Mouse (Mus musculus): ENCODE measurements around the gene Gm21976. TPM values are rescaled to one million over a fixed set of nuclear protein-coding genes. Genes with fewer than 3 reads are reported as not detected.
A peak's percentile ranks its signal among the peaks of the same experiment; 100 is the strongest.

Gm21976 gene
- not detected in 2 replicates for polyA plus RNA-seq (2016; fragmentation: Nextera tagmentation; extraction: Ambion mirVana)

- Histone ChIP-seq H3K4me1 (no peaks in the 10 kb centered on the region), H3K27ac (no peak within 1 kb of the TSS), H3K9me3 (replicated peaks) (no peaks in the 10 kb centered on the region), H3K36me3 (peaks cover 12% of the 10 kb centered on the region), H3K27me3 (no peaks in the 10 kb centered on the region), H3K9ac (no peak within 1 kb of the TSS), H3K4me2 (replicated peaks) (no peak within 1 kb of the TSS), H3K4me3 (no peak within 1 kb of the TSS)
- ATAC-seq (ENCODE audit: low FRiP score), result no peak
- 90% methylated on average over 5 of the region's 5 CpGs for WGBS
Observed at GRCm38 (mm10) chr13:98279686-98280085, at the start of gene Gm21976. Gm21976 (plus strand) TSS chr13:98279887.

DNA sequence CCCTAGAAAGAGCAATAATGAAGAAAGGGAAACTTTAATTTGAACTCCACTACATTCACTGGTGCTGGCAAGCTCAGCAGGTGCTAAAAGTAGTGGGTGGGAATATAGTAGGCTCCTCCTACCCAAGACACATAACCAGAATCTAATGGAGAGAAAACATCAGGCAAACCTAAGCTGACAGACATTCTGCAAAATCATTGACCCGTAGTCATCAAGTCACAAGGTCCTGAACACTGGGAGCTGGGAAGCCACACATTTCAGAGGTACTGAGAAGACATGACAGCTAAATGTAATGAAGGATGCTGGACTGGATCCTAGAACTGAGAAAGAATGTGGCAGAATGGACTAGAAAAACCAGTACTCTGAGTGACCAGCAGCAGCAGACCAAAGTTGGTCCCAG lies 49.2 kb upstream of the Gm21976 start:
- H3K4me3 ChIP-seq, result no peak overlapping the region
- no peak for ATAC-seq (ENCODE audit: low FRiP score)
- H3K27me3 ChIP-seq, result no peaks in the 10 kb centered on the region
- H3K36me3 ChIP-seq, result no peaks in the 10 kb centered on the region
- H3K9ac ChIP-seq, result no peak overlapping the region
- H3K4me1 ChIP-seq, result no peaks in the 10 kb centered on the region
- WGBS, result 88% methylated on average over 1 of the region's 1 CpGs
- H3K27ac ChIP-seq, result no peak overlapping the region
- H3K4me2 ChIP-seq (replicated peaks), result no peak overlapping the region
- no peaks in the 10 kb centered on the region for H3K9me3 ChIP-seq (replicated peaks)

DNA sequence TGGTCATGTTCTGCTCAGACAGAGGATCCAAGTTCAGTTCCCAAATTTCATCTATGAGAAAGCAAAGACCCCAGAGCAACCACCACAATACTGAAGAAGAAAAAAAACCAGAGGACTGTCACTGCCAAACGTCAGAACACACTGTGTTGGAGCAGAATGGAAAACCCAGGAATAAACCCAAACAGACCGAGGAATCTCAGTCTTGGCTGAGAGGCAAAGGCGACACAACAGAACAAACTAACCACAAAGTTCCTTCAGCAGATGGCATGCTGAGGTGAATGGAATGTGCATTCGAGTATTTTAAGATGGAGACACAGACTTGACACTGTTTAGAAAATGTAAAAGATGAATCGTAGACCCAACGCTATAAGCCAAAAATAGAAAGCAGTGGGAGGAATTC lies 44.2 kb upstream of the Gm21976 start:
- H3K9me3 ChIP-seq (replicated peaks), result no peaks in the 10 kb centered on the region
- no peak for ATAC-seq (ENCODE audit: low FRiP score)
- H3K4me1 ChIP-seq, result no peaks in the 10 kb centered on the region
- no peak overlapping the region for H3K4me2 ChIP-seq (replicated peaks)
- no peak overlapping the region for H3K27ac ChIP-seq
- 0 out of 2 replicates have a peak, but pooled peaks cover 2% of the 10 kb centered on the region for H3K27me3 ChIP-seq
- no peaks in the 10 kb centered on the region for H3K36me3 ChIP-seq
- no peak overlapping the region for H3K4me3 ChIP-seq
- H3K9ac ChIP-seq, result no peak overlapping the region
- 80% methylated on average over 6 of the region's 6 CpGs for WGBS

GRCm38 (mm10) chr13:98239978-98240641 lies 39.6 kb upstream of the Gm21976 start:
- H3K27me3 ChIP-seq, result 0 out of 2 replicates have a peak, but pooled peaks cover 2% of the 10 kb centered on the region
- 21% methylated on average over 12 of the region's 12 CpGs for WGBS
- ATAC-seq (ENCODE audit: low FRiP score), result no peak

GRCm38 (mm10) chr13:98241531-98242282 lies 38.0 kb upstream of the Gm21976 start:
- Histone ChIP-seq H3K27ac (no peak overlapping the region), H3K4me1 (peaks cover 9% of the 10 kb centered on the region; the same call in 1 of the 2 replicates), H3K4me3 (no peak overlapping the region), H3K9me3 (replicated peaks) (no peaks in the 10 kb centered on the region), H3K36me3 (no peaks in the 10 kb centered on the region), H3K27me3 (0 out of 2 replicates have a peak, but pooled peaks cover 2% of the 10 kb centered on the region), H3K4me2 (replicated peaks) (no peak overlapping the region), H3K9ac (no peak overlapping the region)
- no peak for ATAC-seq (ENCODE audit: low FRiP score)
- 75% methylated on average over 9 of the region's 9 CpGs for WGBS

More at GRCm38 (mm10) chr13:98239978-98240641, 39.6 kb upstream of the Gm21976 start:
- Histone ChIP-seq H3K4me2 (replicated peaks) (no peak overlapping the region), H3K9ac (no peak overlapping the region), H3K36me3 (no peaks in the 10 kb centered on the region), H3K9me3 (replicated peaks) (no peaks in the 10 kb centered on the region), H3K4me1 (0 out of 2 replicates have a peak, but pooled peaks cover 5% of the 10 kb centered on the region), H3K27ac (no peak overlapping the region), H3K4me3 (no peak overlapping the region)

DNA sequence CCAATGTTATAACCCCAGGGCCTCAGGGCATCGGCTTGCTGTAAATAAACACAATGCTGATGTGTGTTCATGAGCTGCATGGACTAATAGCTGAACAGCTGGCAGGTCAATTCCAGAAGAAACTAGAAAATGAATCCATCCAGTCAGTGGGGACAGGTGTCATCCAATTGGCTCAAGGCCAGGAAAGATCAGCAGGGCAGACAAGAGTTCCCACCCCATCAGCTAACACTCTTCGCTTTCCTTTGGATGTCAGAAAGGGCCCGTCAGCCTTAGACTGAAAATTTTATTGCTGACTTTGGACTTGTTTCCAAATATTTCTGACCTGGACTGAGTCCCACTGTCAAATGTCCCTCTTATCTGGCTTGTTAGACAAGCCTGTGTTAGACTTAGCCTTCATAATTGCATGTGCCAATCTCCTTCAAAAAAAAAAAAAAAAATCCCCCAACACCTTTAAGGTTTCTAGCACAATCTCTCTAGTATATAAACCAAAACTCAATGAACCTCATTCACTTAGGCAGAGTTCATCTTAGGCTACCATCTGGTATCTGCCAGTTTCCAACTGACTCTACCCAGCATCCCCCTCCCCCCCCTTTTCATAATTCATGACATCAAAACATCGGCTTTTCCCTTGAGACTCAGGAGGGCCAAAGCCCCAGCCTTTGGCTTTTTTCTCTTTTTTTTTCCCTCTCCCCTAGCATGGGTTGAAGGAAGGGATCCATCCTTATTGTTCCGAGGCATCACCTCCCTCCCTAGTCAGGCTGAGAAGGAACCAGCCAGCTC lies 34.9 kb upstream of the Gm21976 start:
- Histone ChIP-seq H3K4me3 (no peak overlapping the region), H3K4me1 (peaks cover 9% of the 10 kb centered on the region; the same call in 1 of the 2 replicates), H3K27me3 (no peaks in the 10 kb centered on the region), H3K9ac (no peak overlapping the region), H3K27ac (no peak overlapping the region), H3K36me3 (peaks cover 23% of the 10 kb centered on the region), H3K4me2 (replicated peaks) (no peak overlapping the region), H3K9me3 (replicated peaks) (no peaks in the 10 kb centered on the region)
- ATAC-seq (ENCODE audit: low FRiP score), result no peak
- 68% methylated on average over 5 of the region's 5 CpGs for WGBS

DNA sequence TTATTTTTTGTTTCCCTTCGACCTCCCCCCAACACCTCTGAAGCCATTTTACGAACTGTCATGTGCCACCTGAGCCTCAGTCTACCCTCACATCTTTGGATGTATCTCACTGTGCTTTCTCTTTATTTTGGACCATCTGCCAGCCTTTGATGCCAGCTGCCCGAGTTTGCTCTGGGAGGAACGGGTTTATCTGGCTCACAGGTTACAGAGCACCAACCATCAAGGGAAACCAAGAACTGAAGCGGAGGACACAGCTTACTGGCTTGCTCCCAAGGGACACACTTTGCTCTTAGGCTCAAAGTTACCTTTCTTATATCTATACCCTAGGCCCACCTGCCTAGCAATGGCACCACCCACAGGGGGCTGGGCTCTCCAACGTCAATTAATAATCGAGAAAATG lies 34.3 kb upstream of the Gm21976 start:
- no peak overlapping the region for H3K9ac ChIP-seq
- 64% methylated on average over 7 of the region's 7 CpGs for WGBS
- H3K27ac ChIP-seq, result no peak overlapping the region
- ATAC-seq (ENCODE audit: low FRiP score), result no peak
- H3K36me3 ChIP-seq, result peaks cover 29% of the 10 kb centered on the region
- H3K4me2 ChIP-seq (replicated peaks), result no peak overlapping the region
- peaks cover 9% of the 10 kb centered on the region; the same call in 1 of the 2 replicates for H3K4me1 ChIP-seq
- H3K27me3 ChIP-seq, result no peaks in the 10 kb centered on the region
- no peaks in the 10 kb centered on the region for H3K9me3 ChIP-seq (replicated peaks)
- no peak overlapping the region for H3K4me3 ChIP-seq

DNA sequence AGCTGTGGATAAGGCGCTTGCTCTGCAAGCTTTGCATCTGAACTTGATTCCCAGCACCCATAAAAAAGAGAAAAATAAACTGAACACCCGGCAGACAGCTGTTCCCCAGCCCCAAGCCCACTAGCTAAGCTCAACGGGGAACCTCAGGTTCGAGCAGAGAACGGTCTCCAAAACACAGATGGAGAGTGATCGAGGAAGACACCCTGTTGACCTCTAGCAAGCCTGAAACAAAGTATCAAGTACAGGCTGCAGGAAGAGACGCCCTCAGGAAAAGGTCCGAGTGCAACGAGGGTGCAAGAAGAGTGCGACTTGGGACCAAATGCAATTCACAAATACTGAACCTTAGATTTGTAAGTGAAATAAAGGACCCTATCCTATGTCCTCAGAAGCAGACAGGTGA lies 30.1 kb upstream of the Gm21976 start:
- no peak overlapping the region for H3K4me3 ChIP-seq
- ATAC-seq (ENCODE audit: low FRiP score), result no peak
- no peak overlapping the region for H3K4me2 ChIP-seq (replicated peaks)
- no peak overlapping the region for H3K9ac ChIP-seq
- WGBS, result 91% methylated on average over 10 of the region's 10 CpGs
- H3K27me3 ChIP-seq, result no peaks in the 10 kb centered on the region
- H3K4me1 ChIP-seq, result peaks cover 6% of the 10 kb centered on the region; the same call in 1 of the 2 replicates
- H3K9me3 ChIP-seq (replicated peaks), result no peaks in the 10 kb centered on the region
- no peak overlapping the region for H3K27ac ChIP-seq
- peaks cover 62% of the 10 kb centered on the region for H3K36me3 ChIP-seq

DNA sequence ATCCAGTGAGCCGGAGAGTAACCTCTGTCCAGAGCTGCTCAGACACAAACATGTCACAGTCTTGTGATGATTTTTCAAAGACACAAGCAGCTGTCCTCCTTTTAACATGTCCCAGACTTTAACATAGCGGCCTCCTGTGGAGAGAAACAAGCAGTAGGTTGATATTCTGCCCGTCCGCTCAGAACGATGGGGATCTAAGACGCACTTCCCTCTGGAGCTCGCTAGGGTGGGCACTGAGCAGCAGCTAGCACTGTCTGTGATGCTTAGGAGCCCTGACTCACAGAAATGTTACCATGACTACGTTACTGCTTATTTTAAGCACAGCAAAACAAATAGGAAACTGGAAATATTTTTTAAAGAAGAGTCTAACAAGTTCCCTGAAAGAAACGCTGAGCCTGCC lies 24.8 kb upstream of the Gm21976 start:
- Histone ChIP-seq H3K4me2 (replicated peaks) (no peak overlapping the region), H3K4me3 (no peak overlapping the region), H3K9me3 (replicated peaks) (no peaks in the 10 kb centered on the region), H3K27ac (no peak overlapping the region), H3K36me3 (peaks cover 78% of the 10 kb centered on the region), H3K27me3 (no peaks in the 10 kb centered on the region), H3K9ac (no peak overlapping the region), H3K4me1 (no peaks in the 10 kb centered on the region)
- ATAC-seq (ENCODE audit: low FRiP score), result no peak
- WGBS, result 76% methylated on average over 9 of the region's 9 CpGs

DNA sequence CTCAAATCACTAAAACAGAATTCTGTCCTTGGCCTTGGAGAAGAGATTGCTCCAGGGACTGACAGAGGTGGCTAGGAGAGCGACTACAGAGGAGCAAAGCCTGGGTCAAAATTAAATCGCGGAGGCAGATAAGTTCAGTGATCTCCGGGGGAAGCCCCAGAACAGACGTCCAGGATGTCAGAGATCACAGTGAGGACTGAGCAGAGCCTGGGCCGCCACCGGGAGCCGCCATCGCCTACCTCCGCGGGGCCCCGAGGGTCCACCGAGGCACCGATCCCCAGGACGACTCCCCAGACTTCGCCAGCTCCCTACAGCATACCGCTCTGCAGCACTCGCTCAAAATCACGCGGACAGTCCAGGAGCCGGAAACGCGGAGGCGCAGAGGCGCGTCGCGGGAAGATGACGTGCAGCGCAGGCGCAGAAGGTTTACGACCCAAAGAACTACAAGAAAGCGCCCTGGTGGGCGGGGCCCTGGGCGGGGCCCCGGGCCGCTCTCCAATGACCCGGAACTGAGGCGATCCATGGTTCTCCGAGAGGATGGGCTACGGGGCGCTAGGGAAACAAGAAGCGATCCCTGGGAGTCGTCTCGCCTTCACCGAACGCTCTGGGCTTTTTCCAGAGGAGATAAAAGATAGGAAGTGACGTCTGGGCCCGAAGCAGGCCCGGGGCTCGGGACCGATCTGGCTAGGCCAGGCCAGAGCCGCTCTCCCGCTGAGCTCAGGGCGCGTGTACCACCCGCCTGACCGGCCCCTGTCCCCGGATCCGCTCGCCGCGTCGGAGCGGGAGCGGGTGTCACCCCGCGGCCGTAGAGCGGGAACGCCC lies 16.8 kb upstream of the Gm21976 start, which contains the start of the genes Utp15 and Ankra2:
Utp15 (minus strand) TSS at position 406 of the 822 bp plus-strand sequence.
Ankra2 (plus strand) TSS at position 439 of the 822 bp plus-strand sequence.
- peak within 1 kb of the TSS; percentile 86 for H3K9ac ChIP-seq
- H3K9me3 ChIP-seq (replicated peaks), result no peaks in the 10 kb centered on the region
- H3K4me1 ChIP-seq, result peaks cover 18% of the 10 kb centered on the region
- under 1% methylated on average over 71 of the region's 71 CpGs for WGBS
- peaks cover 23% of the 10 kb centered on the region for H3K36me3 ChIP-seq
- peak; percentile 99 for ATAC-seq (ENCODE audit: low FRiP score)
- H3K4me3 ChIP-seq, result peak within 1 kb of the TSS; percentile 65
- peak within 1 kb of the TSS; percentile 95 for H3K27ac ChIP-seq
- H3K27me3 ChIP-seq, result no peaks in the 10 kb centered on the region
- H3K4me2 ChIP-seq (replicated peaks), result peak within 1 kb of the TSS; percentile 91

DNA sequence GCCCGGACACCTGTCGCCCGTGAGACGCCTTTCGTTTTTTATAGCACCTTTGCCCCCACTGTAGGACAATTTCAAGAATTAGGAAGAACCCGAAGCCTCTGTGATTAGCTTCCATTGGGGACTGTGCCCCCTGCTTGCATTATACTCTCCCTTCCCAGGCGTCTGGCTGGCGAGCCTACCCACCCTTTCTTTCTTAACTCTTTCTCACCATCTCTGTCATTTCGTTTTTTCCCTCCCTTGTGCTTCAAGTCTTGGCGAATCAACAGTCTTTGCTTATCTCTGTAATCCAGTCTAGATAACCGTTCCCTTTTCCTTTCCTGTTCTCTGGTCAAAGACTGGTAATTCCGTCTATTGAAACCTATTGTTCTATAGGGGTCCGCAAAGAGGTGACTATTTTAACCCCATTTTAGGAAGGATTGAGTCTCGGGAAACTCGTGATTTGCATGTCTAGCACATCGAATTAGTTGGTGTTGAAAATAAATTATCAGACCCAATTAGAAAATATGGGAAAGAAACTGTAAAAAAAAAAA lies 16.2 kb upstream of the Gm21976 start:
- Histone ChIP-seq H3K4me3 (peak overlapping the region; percentile 65), H3K9me3 (replicated peaks) (no peaks in the 10 kb centered on the region), H3K4me2 (replicated peaks) (peak overlapping the region; percentile 91), H3K36me3 (peaks cover 24% of the 10 kb centered on the region), H3K27ac (peak overlapping the region; percentile 95), H3K4me1 (peaks cover 18% of the 10 kb centered on the region), H3K27me3 (no peaks in the 10 kb centered on the region), H3K9ac (peak overlapping the region; percentile 86)
- WGBS, result under 1% methylated on average over 16 of the region's 16 CpGs
- ATAC-seq (ENCODE audit: low FRiP score), result peak; percentile 60
